In the genomic region with DNA sequence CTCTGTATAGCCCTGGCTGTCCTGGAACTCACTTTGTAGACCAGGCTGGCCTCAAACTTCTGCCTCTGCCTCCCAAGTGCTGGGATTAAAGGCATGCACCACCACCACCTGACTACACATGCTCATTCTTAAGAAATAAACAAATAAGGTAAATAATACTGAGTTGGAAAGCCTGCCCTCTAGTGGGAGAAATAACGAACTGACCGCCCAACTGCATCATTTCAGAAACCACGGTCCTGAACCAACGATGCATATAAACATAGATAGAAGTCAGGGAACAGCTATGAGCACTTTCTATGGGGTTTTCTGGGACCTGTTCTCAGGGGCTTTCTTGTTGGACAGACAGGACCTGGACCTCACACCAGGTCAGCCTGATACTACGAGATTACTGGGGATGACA, we compare ENCODE assay signal across 9 mouse cellular contexts. TPM values are rescaled to one million over a fixed set of nuclear protein-coding genes. Genes with fewer than 3 reads are reported as not detected.
DNase-seq lines count a peak whose midpoint lies in the region; ATAC-seq lines count a peak whose summit lies in the region.
"Had no signal": no experiment of that assay in that cellular context is flagged by ENCODE, and none has a peak within 500 bp of the region (broad histone marks: within the 10 kb centered on the region; RNA-seq: fewer than 3 reads in every experiment).

No protein-coding gene starts in this region.

- no peak overlapping the region for H3K4me2 ChIP-seq in hindbrain, embryonic 16.5 days (ENCODE audit: low read length)
- no peak overlapping the region for H3K4me2 ChIP-seq in hindbrain, embryonic 13.5 days
- H3K4me2 ChIP-seq: limb, embryonic 13.5 days had no signal

- no peaks in the 10 kb centered on the region for H3K9me3 ChIP-seq in hindbrain, embryonic 16.5 days (ENCODE audit: control insufficient read depth, low read length)
- no peaks in the 10 kb centered on the region for H3K9me3 ChIP-seq in hindbrain, embryonic 13.5 days
- H3K9me3 ChIP-seq: limb, embryonic 13.5 days had no signal

- 25% methylated on average over 5 of the region's 5 CpGs for WGBS in hindbrain, embryonic 16.5 days
- 35% methylated on average over 5 of the region's 5 CpGs for WGBS in hindbrain, embryonic 13.5 days

- no peaks in the 10 kb centered on the region for H3K27me3 ChIP-seq in hindbrain, embryonic 16.5 days (replicated peaks; ENCODE audit: control insufficient read depth, insufficient read depth, low read length)
- H3K27me3 ChIP-seq in hindbrain, embryonic 13.5 days, result no peaks in the 10 kb centered on the region
- H3K27me3 ChIP-seq: limb, embryonic 13.5 days had no signal

- H3K4me3 ChIP-seq in hindbrain, embryonic 16.5 days (ENCODE audit: low read length), result no peak overlapping the region
- H3K4me3 ChIP-seq in hindbrain, embryonic 13.5 days, result no peak overlapping the region
- H3K4me3 ChIP-seq: limb, embryonic 13.5 days had no signal

- H3K4me1 ChIP-seq in hindbrain, embryonic 16.5 days (ENCODE audit: control insufficient read depth, insufficient read depth, low read depth, low read length), result peaks cover 3% of the 10 kb centered on the region
- H3K4me1 ChIP-seq in hindbrain, embryonic 13.5 days (replicated peaks), result peaks cover 8% of the 10 kb centered on the region; the same call in 1 of the 2 replicates

- no peak overlapping the region for H3K27ac ChIP-seq in hindbrain, embryonic 16.5 days (ENCODE audit: low read depth, low read length)
- no peak overlapping the region for H3K27ac ChIP-seq in hindbrain, embryonic 13.5 days
- H3K27ac ChIP-seq: limb, embryonic 13.5 days had no signal

- peak; percentile 54 for DNase-seq in CD4-positive helper T cell, adult 2 months (ENCODE audit: low read depth, low spot score)
- peak; percentile 42 for DNase-seq in MN1 (ENCODE audit: low spot score)
- DNase-seq in cerebellum, postnatal 36 days, result peak; percentile 43 to 62
- DNase-seq in layer of hippocampus, postnatal 10 days (ENCODE audit: low spot score in 2 of 2), result peak; percentile 41 to 55
- peak; percentile 21 for DNase-seq in retina, postnatal 7 days (ENCODE audit: low read depth, low spot score)
- DNase-seq in ovary, adult 18-20 months (ENCODE audit: low spot score), result no peak

- H3K36me3 ChIP-seq in hindbrain, embryonic 16.5 days (ENCODE audit: control insufficient read depth, insufficient read depth, low read length), result no peaks in the 10 kb centered on the region
- H3K36me3 ChIP-seq in hindbrain, embryonic 13.5 days, result no peaks in the 10 kb centered on the region
- H3K36me3 ChIP-seq: limb, embryonic 13.5 days had no signal

- H3K9ac ChIP-seq in hindbrain, embryonic 16.5 days (ENCODE audit: low read depth, low read length), result no peak overlapping the region
- H3K9ac ChIP-seq in hindbrain, embryonic 13.5 days, result no peak overlapping the region
- H3K9ac ChIP-seq: limb, embryonic 13.5 days had no signal

- peak; percentile 14; the same call in 1 of the 2 replicates for ATAC-seq in hindbrain, embryonic 16.5 days
- ATAC-seq in hindbrain, embryonic 13.5 days (ENCODE audit: low FRiP score), result no peak

RNA-seq across cellular contexts. Expression of a gene that starts 25.6 kb away (rescaled TPM):
- polyA plus RNA-seq in hindbrain, embryonic 16.5 days (2015; fragmentation: Nextera tagmentation; extraction: Ambion mirVana), result 49.0 and 59.3 TPM in 2 replicates
- polyA plus RNA-seq in hindbrain, embryonic 13.5 days (2015; fragmentation: Nextera tagmentation; extraction: Ambion mirVana), result 29.4 and 38.8 TPM in 2 replicates
- 10 to 100 TPM; 37.3 to 45.2 TPM for total RNA-seq in layer of hippocampus, postnatal 10 days (2021)
